Mouse (Mus musculus): ENCODE measurements around the gene Etfa. TPM values are rescaled to one million over a fixed set of nuclear protein-coding genes. Genes with fewer than 3 reads are reported as not detected.
A peak's percentile ranks its signal among the peaks of the same experiment; 100 is the strongest.

Etfa gene
- polyA plus RNA-seq, 1 experiment: 62.1 TPM

DNA sequence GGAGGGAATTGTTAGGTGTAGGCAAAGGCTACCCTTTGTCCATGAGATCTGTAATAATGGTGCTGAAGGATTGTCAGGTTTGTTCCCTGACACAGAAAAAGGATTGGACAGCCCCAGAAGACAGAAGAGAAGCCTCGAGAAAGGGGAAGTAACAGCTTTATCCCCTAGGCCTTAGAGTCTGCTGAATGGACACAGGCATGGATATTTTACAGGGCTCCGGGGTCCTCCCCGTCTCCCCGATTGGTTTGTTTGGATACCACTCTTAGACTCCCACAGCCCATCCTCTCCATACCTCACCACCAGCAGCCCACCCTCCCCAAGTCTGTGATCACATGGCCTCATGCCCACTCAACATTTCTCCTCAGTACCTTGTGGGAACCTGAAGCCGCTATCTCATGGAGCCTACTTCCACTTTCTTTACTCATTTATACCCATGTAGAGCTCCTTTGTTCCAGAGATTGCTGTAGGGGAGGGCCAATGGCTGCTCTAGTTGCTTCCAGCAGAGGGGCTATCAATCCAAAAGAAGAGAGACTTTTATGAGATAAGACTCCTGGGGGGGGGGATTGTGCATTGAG is 72.8 kb downstream of the Etfa start:
- Histone ChIP-seq H3K27me3 (ENCODE audit: control insufficient read depth, insufficient read depth, low read length) (no peaks in the 10 kb centered on the region), H3K4me1 (ENCODE audit: control insufficient read depth, insufficient read depth, insufficient read length, low read length) (peaks cover 16% of the 10 kb centered on the region), H3K36me3 (ENCODE audit: control insufficient read depth, insufficient read depth, low read length) (no peaks in the 10 kb centered on the region; the same call in 1 of the 2 replicates), H3K4me3 (ENCODE audit: low read depth, low read length) (no peak overlapping the region), H3K27ac (ENCODE audit: insufficient read depth, low read depth, low read length) (no peak overlapping the region)
- TF ChIP-seq CTCF (IDR thresholded peaks at IDR 0.05; ENCODE audit: extremely low read depth, insufficient read length, insufficient replicate concordance, low read depth, low read length): no peak
- no peak for TF ChIP-seq POLR2A (IDR thresholded peaks at IDR 0.05; ENCODE audit: low read depth, low read length)
- WGBS: 82% methylated on average over 5 of the region's 5 CpGs

DNA sequence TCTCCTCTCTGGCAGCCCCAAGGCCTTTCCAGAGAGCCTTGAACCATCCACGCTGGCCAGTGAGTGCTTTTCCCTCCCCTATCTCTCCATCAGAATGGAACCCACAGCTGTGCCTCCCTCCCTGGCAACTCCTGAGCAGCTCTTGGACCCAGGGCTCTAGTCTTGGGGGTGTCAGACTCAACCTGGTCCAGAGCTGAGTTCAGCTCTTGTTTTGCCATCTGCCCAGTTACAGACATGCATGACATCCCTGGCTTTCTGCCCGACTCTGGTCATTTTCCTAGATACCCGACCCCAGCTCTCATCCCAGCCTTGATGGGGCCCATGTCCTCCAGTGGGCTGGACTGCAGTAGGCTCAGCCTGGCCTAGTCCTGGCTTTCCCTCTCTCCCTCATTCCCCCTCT is 73.6 kb downstream of the Etfa start:
- Histone ChIP-seq H3K36me3 (ENCODE audit: control insufficient read depth, insufficient read depth, low read length) (no peaks in the 10 kb centered on the region; the same call in 1 of the 2 replicates), H3K27me3 (ENCODE audit: control insufficient read depth, insufficient read depth, low read length) (no peaks in the 10 kb centered on the region), H3K27ac (ENCODE audit: insufficient read depth, low read depth, low read length) (no peak overlapping the region), H3K4me1 (ENCODE audit: control insufficient read depth, insufficient read depth, insufficient read length, low read length) (peaks cover 15% of the 10 kb centered on the region), H3K4me3 (ENCODE audit: low read depth, low read length) (no peak overlapping the region)
- 25% methylated on average over 3 of the region's 3 CpGs for WGBS
- no peak for TF ChIP-seq CTCF (IDR thresholded peaks at IDR 0.05; ENCODE audit: extremely low read depth, insufficient read length, insufficient replicate concordance, low read depth, low read length)
- no peak for TF ChIP-seq POLR2A (IDR thresholded peaks at IDR 0.05; ENCODE audit: low read depth, low read length)

DNA sequence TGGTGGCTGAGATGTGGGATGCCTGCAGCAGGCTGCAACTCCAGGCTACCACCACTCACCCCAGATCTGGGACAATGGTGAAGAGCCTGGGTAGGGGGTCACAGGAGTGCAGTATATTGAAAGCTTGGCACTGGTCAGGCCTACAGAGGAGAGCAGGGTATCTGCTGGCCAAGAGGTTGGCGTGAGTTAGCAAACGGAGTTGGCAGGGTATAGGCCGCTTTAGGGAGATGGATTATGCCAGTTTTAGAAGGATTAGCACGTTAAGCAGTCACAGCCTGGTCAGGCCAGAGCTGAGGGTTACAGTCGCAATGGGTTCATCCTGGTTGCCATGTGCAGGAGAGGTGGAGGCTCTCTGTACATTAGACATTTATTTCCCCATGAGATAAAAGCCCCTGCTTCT is 78.2 kb downstream of the Etfa start:
- Histone ChIP-seq H3K27ac (ENCODE audit: insufficient read depth, low read depth, low read length) (no peak overlapping the region), H3K27me3 (ENCODE audit: control insufficient read depth, insufficient read depth, low read length) (no peaks in the 10 kb centered on the region), H3K4me3 (ENCODE audit: low read depth, low read length) (no peak overlapping the region), H3K36me3 (ENCODE audit: control insufficient read depth, insufficient read depth, low read length) (no peaks in the 10 kb centered on the region), H3K4me1 (ENCODE audit: control insufficient read depth, insufficient read depth, insufficient read length, low read length) (peaks cover 19% of the 10 kb centered on the region)
- TF ChIP-seq POLR2A (IDR thresholded peaks at IDR 0.05; ENCODE audit: low read depth, low read length) (no peak), CTCF (IDR thresholded peaks at IDR 0.05; ENCODE audit: extremely low read depth, insufficient read length, insufficient replicate concordance, low read depth, low read length) (no peak)
- 89% methylated on average over 5 of the region's 5 CpGs for WGBS

DNA sequence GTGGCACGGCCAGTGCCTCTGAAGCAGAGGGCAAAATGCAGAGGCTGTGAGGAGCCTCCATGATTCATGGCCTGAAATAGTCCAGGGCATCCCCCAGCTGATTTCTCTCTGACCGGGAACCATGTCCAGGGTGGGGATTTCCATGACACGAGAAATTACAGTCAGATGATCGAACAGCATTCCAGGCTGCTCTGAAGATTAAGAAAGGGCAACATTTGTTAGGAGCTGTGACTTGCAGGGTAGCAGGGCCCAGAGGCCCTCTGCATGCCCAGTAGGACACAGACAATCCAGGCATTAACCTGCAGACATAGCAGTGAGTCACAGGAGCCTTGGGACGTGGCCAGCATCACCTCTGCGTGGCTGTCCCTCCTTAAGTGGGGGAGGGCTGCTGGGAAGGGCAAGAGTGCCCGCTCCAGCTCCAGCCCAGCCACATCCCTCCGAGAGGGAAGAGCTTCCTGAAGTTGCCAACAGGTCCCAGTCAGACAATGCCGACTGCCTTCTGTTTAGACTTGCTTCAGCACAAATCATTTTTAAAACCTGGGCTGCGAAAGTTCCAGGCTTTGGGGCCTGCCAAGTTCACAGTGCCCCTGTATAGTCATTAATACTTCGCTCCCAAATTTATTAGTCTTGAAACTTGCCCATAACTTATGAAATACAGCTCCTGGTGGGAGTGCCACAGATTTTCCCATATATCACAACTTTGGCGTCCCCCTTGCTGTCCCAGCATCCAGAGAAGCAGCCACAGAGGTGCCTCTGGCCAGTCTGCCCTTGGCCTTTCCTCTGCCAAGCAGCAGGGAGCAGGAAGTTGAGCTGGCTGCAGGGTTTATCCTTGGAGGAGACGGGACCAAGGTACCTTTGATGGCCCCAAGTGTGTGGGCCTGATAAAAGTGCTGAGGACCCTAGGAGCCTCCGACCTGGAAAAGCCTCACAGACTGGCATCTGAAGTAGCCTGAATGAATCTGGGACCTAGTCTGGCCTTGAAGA is 79.4 kb downstream of the Etfa start:
- no peak for TF ChIP-seq POLR2A (IDR thresholded peaks at IDR 0.05; ENCODE audit: low read depth, low read length)
- no peak for TF ChIP-seq CTCF (IDR thresholded peaks at IDR 0.05; ENCODE audit: extremely low read depth, insufficient read length, insufficient replicate concordance, low read depth, low read length)
- WGBS: 63% methylated on average over 14 of the region's 14 CpGs
- Histone ChIP-seq H3K36me3 (ENCODE audit: control insufficient read depth, insufficient read depth, low read length) (no peaks in the 10 kb centered on the region), H3K4me1 (ENCODE audit: control insufficient read depth, insufficient read depth, insufficient read length, low read length) (peaks cover 12% of the 10 kb centered on the region), H3K27ac (ENCODE audit: insufficient read depth, low read depth, low read length) (no peak overlapping the region), H3K4me3 (ENCODE audit: low read depth, low read length) (no peak overlapping the region), H3K27me3 (ENCODE audit: control insufficient read depth, insufficient read depth, low read length) (no peaks in the 10 kb centered on the region)

DNA sequence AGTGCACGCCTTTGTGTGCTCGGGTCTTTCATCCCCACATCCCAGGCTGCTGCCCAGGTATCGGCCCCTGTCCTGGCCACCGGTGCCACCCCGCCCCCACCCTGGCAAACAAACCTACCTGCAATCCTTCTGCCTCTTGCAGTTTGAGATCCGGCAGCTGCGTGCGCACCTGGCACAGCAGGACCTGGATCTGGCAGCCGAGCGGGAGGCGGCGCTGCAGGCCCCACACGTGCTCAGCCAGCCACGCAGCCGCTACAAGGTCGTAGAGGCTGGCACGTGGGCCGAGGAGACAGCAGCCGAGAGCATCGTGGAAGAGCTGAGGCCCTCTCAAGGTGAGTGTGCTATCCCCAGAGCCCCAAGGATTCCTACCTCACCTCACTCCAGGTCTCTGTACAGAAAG is 81.9 kb downstream of the Etfa start:
- no peaks in the 10 kb centered on the region for H3K27me3 ChIP-seq (ENCODE audit: control insufficient read depth, insufficient read depth, low read length)
- no peaks in the 10 kb centered on the region for H3K36me3 ChIP-seq (ENCODE audit: control insufficient read depth, insufficient read depth, low read length)
- H3K27ac ChIP-seq (ENCODE audit: insufficient read depth, low read depth, low read length): no peak overlapping the region
- TF ChIP-seq POLR2A (IDR thresholded peaks at IDR 0.05; ENCODE audit: low read depth, low read length) (no peak), CTCF (IDR thresholded peaks at IDR 0.05; ENCODE audit: extremely low read depth, insufficient read length, insufficient replicate concordance, low read depth, low read length) (peak; percentile 30; the same call in 1 of the 2 replicates)
- 23% methylated on average over 20 of the region's 20 CpGs for WGBS
- H3K4me3 ChIP-seq (ENCODE audit: low read depth, low read length): peak overlapping the region; percentile 37; the same call in 1 of the 2 replicates
- H3K4me1 ChIP-seq (ENCODE audit: control insufficient read depth, insufficient read depth, insufficient read length, low read length): peaks cover 14% of the 10 kb centered on the region

DNA sequence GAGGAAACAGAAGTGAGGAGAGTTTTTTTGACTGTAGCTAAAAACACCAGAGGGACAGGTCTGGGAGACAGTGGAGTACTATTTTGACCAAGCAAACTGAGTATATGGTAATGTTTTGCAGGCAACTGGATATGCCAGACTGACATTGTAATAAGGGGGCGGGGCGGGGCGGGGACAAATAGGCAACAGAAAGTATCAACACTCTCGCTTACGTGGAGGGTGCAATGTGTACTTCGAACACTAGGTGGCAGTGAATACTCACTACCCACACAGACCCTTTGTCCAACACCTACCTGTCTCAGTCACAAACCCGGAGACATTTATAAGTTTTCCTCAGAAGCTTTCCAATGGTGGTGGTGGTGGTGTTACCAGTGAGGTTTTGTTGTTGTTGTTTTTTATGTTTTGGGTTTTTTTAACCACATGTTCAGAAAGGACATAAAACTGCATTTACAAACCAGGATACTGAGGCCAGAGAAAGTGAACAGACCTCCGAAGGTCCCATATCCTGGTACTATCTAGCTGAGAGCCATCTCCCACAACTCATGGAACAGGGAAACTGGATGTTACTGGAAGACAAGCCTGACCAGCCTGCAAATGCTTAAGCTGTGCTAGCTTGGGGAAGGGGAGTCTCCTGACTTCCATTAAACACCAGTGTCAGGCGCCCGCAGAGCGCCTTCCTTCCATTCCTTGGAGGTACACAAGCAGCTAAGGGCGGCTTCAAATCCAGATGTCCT is 82.6 kb downstream of the Etfa start:
- 27% methylated on average over 12 of the region's 12 CpGs for WGBS
- Histone ChIP-seq H3K4me1 (ENCODE audit: control insufficient read depth, insufficient read depth, insufficient read length, low read length) (peaks cover 20% of the 10 kb centered on the region), H3K36me3 (ENCODE audit: control insufficient read depth, insufficient read depth, low read length) (no peaks in the 10 kb centered on the region), H3K4me3 (ENCODE audit: low read depth, low read length) (peak overlapping the region; percentile 37; the same call in 1 of the 2 replicates), H3K27me3 (ENCODE audit: control insufficient read depth, insufficient read depth, low read length) (no peaks in the 10 kb centered on the region), H3K27ac (ENCODE audit: insufficient read depth, low read depth, low read length) (no peak overlapping the region)
- TF ChIP-seq POLR2A (IDR thresholded peaks at IDR 0.05; ENCODE audit: low read depth, low read length): no peak
- TF ChIP-seq CTCF (IDR thresholded peaks at IDR 0.05; ENCODE audit: extremely low read depth, insufficient read length, insufficient replicate concordance, low read depth, low read length): peak; percentile 33; the same call in 1 of the 2 replicates

All from small intestine, adult 2 months (tissue).